In the genomic region with DNA sequence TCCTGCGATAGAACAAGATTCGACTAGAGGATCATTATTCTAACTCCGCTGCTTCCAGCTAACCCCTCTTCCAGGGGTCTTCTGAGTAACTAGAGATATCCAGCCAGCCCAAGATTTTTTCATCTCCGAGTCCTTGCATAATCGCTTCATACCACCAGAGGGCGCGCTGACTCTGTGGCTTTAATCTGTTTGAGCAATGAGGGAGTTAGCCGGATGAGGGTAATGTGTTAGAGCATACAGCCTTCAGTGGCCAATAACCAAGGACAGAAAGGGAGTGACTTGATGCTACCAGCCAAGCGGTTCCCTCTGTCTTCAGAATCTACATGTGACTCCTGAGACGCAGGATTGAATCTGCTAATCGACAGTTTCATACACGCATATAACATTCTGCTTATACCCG, we compare ENCODE assay signal across 9 mouse cellular contexts. TPM values are rescaled to one million over a fixed set of nuclear protein-coding genes. Genes with fewer than 3 reads are reported as not detected.
DNase-seq lines count a peak whose midpoint lies in the region; ATAC-seq lines count a peak whose summit lies in the region.
"Had no signal": no experiment of that assay in that cellular context is flagged by ENCODE, and none has a peak within 500 bp of the region (broad histone marks: within the 10 kb centered on the region; RNA-seq: fewer than 3 reads in every experiment).

No protein-coding gene starts in this region.

- H3K27ac ChIP-seq in forebrain, embryonic 14.5 days (ENCODE audit: low read depth, low read length): no peak overlapping the region
- no peak overlapping the region for H3K27ac ChIP-seq in hindbrain, embryonic 10.5 days
- H3K27ac ChIP-seq: liver, embryonic 15.5 days had no signal

- no peak overlapping the region for H3K4me3 ChIP-seq in forebrain, embryonic 14.5 days (ENCODE audit: low read depth, low read length)
- no peak overlapping the region for H3K4me3 ChIP-seq in hindbrain, embryonic 10.5 days
- peak overlapping the region; percentile 46 for H3K4me3 ChIP-seq in megakaryocyte, embryonic 14.5 days (replicated peaks)
- H3K4me3 ChIP-seq: liver, embryonic 15.5 days had no signal

- no peak overlapping the region for H3K4me2 ChIP-seq in forebrain, embryonic 14.5 days (ENCODE audit: low read length)
- H3K4me2 ChIP-seq: liver, embryonic 15.5 days had no signal

- peak; percentile 80 for DNase-seq in MEL-GATA-1-ER (ENCODE audit: extremely low read depth, low read depth)
- DNase-seq in forebrain, embryonic 14.5 days (ENCODE audit: low spot score): peak; percentile 91
- peak; percentile 86 for DNase-seq in hindbrain, embryonic 10.5 days (ENCODE audit: low spot score)
- peak; percentile 86 to 89 for DNase-seq in layer of hippocampus, postnatal 10 days (ENCODE audit: low spot score in 2 of 2)
- DNase-seq in right cerebral cortex, adult 18-20 months: peak; percentile 74
- DNase-seq in urinary bladder, postnatal 36 days (ENCODE audit: low spot score in 2 of 2): peak; percentile 77 to 83

- peaks cover 37% of the 10 kb centered on the region for H3K27me3 ChIP-seq in forebrain, embryonic 14.5 days (replicated peaks; ENCODE audit: control insufficient read depth, insufficient read depth, low read length)
- H3K27me3 ChIP-seq in hindbrain, embryonic 10.5 days (ENCODE audit: insufficient read depth, poor library complexity, severe bottlenecking): peaks cover 49% of the 10 kb centered on the region
- peaks cover 17% of the 10 kb centered on the region for H3K27me3 ChIP-seq in megakaryocyte, embryonic 14.5 days (replicated peaks)

- no peaks in the 10 kb centered on the region for H3K9me3 ChIP-seq in forebrain, embryonic 14.5 days (replicated peaks; ENCODE audit: control insufficient read depth, low read length)
- no peaks in the 10 kb centered on the region for H3K9me3 ChIP-seq in hindbrain, embryonic 10.5 days
- no peaks in the 10 kb centered on the region for H3K9me3 ChIP-seq in megakaryocyte, embryonic 14.5 days
- H3K9me3 ChIP-seq: liver, embryonic 15.5 days had no signal

- peaks cover 11% of the 10 kb centered on the region for H3K4me1 ChIP-seq in forebrain, embryonic 14.5 days (ENCODE audit: control insufficient read depth, insufficient read depth, low read length)
- H3K4me1 ChIP-seq in hindbrain, embryonic 10.5 days (replicated peaks): peaks cover 34% of the 10 kb centered on the region
- H3K4me1 ChIP-seq in megakaryocyte, embryonic 14.5 days: peaks cover 66% of the 10 kb centered on the region

- ATAC-seq in cerebellum, adult (ENCODE audit: insufficient number of reproducible peaks, low FRiP score, low TSS enrichment): peak; percentile 70
- peak; percentile 65 for ATAC-seq in forebrain, embryonic 14.5 days

- no peaks in the 10 kb centered on the region for H3K36me3 ChIP-seq in forebrain, embryonic 14.5 days (ENCODE audit: control insufficient read depth, insufficient read depth, low read length)
- H3K36me3 ChIP-seq in hindbrain, embryonic 10.5 days: no peaks in the 10 kb centered on the region
- no peaks in the 10 kb centered on the region for H3K36me3 ChIP-seq in megakaryocyte, embryonic 14.5 days (replicated peaks; ENCODE audit: low read length)
- H3K36me3 ChIP-seq: liver, embryonic 15.5 days had no signal

- WGBS in forebrain, embryonic 14.5 days: 12% methylated on average over 13 of the region's 13 CpGs
- WGBS in hindbrain, embryonic 10.5 days: 19% methylated on average over 13 of the region's 13 CpGs

- no peak overlapping the region for H3K9ac ChIP-seq in forebrain, embryonic 14.5 days (ENCODE audit: low read length)
- H3K9ac ChIP-seq: liver, embryonic 15.5 days had no signal

RNA-seq across cellular contexts. Expression of gene Esrp2, which starts 4.0 kb away (rescaled TPM):
- polyA plus RNA-seq in forebrain, embryonic 14.5 days (2014; fragmentation: Nextera tagmentation; extraction: Ambion mirVana): 0.15 TPM in 1 of 2 replicates, not detected in the other
- 2.5 and 3.3 TPM in 2 replicates for polyA plus RNA-seq in hindbrain, embryonic 10.5 days (2016; fragmentation: Nextera tagmentation; extraction: Ambion mirVana)
- total RNA-seq in layer of hippocampus, postnatal 10 days (2021): under 1 TPM in 1 of 2 experiments, not detected in 1; 0.29 TPM
- 1.6 and 7.5 TPM in 2 replicates for polyA plus RNA-seq in megakaryocyte, embryonic 14.5 days (2012; ENCODE audit: insufficient read depth, low replicate concordance)

RNA-seq across cellular contexts. Expression of gene Pla2g15, which starts 9.4 kb away (rescaled TPM):
- 7.8 and 7.9 TPM in 2 replicates for polyA plus RNA-seq in forebrain, embryonic 14.5 days (2014; fragmentation: Nextera tagmentation; extraction: Ambion mirVana)
- polyA plus RNA-seq in hindbrain, embryonic 10.5 days (2016; fragmentation: Nextera tagmentation; extraction: Ambion mirVana): 15.0 and 16.1 TPM in 2 replicates
- 10 to 100 TPM; 18.7 to 20.1 TPM for total RNA-seq in layer of hippocampus, postnatal 10 days (2021)
- 16.9 and 32.0 TPM in 2 replicates for polyA plus RNA-seq in megakaryocyte, embryonic 14.5 days (2012; ENCODE audit: insufficient read depth, low replicate concordance)

RNA-seq across cellular contexts. Expression of gene Slc7a6, which starts 27.9 kb away (rescaled TPM):
- 78.2 and 86.3 TPM in 2 replicates for polyA plus RNA-seq in forebrain, embryonic 14.5 days (2014; fragmentation: Nextera tagmentation; extraction: Ambion mirVana)
- 66.1 and 71.9 TPM in 2 replicates for polyA plus RNA-seq in hindbrain, embryonic 10.5 days (2016; fragmentation: Nextera tagmentation; extraction: Ambion mirVana)
- 10 to 100 TPM; 23.2 to 26.2 TPM for total RNA-seq in layer of hippocampus, postnatal 10 days (2021)
- 3.1 and 3.6 TPM in 2 replicates for polyA plus RNA-seq in megakaryocyte, embryonic 14.5 days (2012; ENCODE audit: insufficient read depth, low replicate concordance)

Comparison
In these comparisons a context has a peak if more than half of its experiments do, and no peak if none do; other contexts are left out.
1. RNA of gene Slc7a6, which starts 27.9 kb away (polyA plus RNA-seq): 78.2 to 86.3 TPM in forebrain, embryonic 14.5 days and 66.1 to 71.9 TPM in hindbrain, embryonic 10.5 days; 3.1 to 3.6 TPM in megakaryocyte, embryonic 14.5 days; every median in the first group is over 10 times any median in the second.
2. Peak in every context shown above with its lines, with median percentiles within 50 percentile points of each other: DNase-seq.